Mouse (Mus musculus): ENCODE measurements around the gene Ube2ql1.

- TF ChIP-seq E2F4 (IDR thresholded peaks at IDR 0.05; ENCODE audit: borderline replicate concordance, low read depth, low read length) (no peak), CTCF (IDR thresholded peaks at IDR 0.05 in 2 of 3, conservative IDR thresholded peaks at IDR 0.05 in 1 of 3; ENCODE audit: control insufficient read depth in 1 of 3, insufficient read depth in 1 of 3, low read depth in 2 of 3, low read length in 3 of 3, poor library complexity in 1 of 3, severe bottlenecking in 1 of 3) (no peak), BHLHE40 (IDR thresholded peaks at IDR 0.05; ENCODE audit: borderline replicate concordance, low read depth, low read length) (no peak), ZKSCAN1 (IDR thresholded peaks at IDR 0.05; ENCODE audit: low read depth, low read length) (no peak), MYB (IDR thresholded peaks at IDR 0.05; ENCODE audit: low read depth, low read length) (no peak), EP300 (IDR thresholded peaks at IDR 0.05; ENCODE audit: low read depth in 1 of 2, low read length in 2 of 2) (no peak), GATA1 (IDR thresholded peaks at IDR 0.05; ENCODE audit: low read depth, low read length) (no peak)
Observed at GRCm38 (mm10) chr13:69703505-69703904, 36.2 kb downstream of the Ube2ql1 start.

Measured in MEL (cell line).